Mouse (Mus musculus) left cerebral cortex, adult 8-10 months (tissue): ENCODE data around the gene Rpl7l1. TPM values are rescaled to one million over a fixed set of nuclear protein-coding genes. Genes with fewer than 3 reads are reported as not detected.

Experiments used
- DNase-seq, 2 experiments: peaks; one replicate each; pipeline ENCODE4 v3.0.0; 2022; ENCODE audit warnings: low spot score in 2 of 2
- total RNA-seq, 4 experiments: library from RNA; stranded (reverse); gene quantifications; 2 replicates each; pipeline ENCODE4 v1.2.4; 2022

Gene Rpl7l1
- total RNA-seq, 4 experiments from 2014 or later: 39.0 to 54.3 (median 41.4) TPM

- no peak for DNase-seq
Measured at GRCm38 (mm10) chr17:46741305-46741704, 41.2 kb downstream of the Rpl7l1 start.

DNA sequence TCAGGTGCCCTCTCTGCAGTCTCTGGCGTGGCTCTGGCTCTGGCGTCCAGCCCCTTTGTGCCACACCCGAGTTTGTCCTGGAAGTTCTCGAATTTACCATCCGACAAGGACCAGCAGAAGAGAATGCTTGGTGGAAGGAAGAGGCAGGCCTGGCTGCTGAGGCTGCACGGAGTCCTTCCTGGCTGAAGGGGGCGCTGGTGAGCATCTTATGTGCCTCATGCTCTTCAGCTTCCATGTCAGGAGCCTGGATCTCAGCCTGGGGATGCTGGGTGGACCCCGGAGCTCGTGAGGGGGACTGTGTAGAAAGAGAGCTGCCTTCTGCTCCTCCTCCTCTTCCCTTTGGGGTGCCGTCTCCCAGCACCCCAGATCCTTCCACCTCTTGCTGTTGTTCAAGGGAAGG is 46.3 kb downstream of the Rpl7l1 start:
- DNase-seq: no peak

DNA sequence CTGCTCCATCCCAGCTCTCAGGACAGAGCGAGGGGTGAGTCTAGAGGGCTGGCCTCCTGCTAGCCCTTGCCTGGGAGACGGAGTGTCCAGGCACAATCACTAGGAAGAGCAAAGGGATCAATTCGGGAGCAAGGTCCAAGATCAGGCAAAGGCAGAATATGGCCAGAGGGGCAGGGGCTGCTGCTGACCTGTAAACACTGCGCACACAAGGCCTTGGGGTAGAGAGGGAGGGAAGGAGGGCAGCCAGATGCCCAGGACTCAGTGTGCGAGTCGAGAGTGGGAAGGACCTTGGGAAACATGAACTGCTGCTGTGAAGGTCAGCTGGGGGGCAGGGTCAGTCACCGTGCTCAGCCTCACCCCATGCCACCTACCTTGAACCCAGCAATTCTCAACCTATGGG is 47.2 kb downstream of the Rpl7l1 start:
- DNase-seq: no peak

GRCm38 (mm10) chr17:46734055-46734454 is 48.4 kb downstream of the Rpl7l1 start:
- DNase-seq: no peak

DNA sequence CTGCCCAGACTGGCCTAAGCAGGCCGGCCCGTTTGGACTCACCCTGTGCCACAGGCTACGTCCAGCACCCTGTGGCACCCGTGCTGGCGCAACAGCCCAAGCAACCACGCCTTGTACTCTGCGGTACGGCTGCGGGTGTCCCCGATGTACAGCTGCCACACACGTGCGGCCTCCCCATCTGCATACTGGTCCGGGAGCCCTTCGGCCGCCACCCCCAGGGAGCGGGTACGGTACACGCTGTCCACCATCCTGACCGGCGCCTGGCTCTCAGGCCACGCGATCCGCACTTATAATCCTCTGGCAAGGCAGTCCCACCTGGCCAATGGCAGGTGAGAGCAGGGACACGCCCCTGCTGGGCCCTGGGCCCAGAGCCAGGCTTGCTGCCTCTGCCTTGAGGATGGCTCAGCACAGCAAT is 53.6 kb downstream of the Rpl7l1 start, which contains the start of gene Gnmt:
Gene Gnmt, minus strand, starts transcription at position 265 of the 415 bp plus-strand sequence.
- no peak for DNase-seq

DNA sequence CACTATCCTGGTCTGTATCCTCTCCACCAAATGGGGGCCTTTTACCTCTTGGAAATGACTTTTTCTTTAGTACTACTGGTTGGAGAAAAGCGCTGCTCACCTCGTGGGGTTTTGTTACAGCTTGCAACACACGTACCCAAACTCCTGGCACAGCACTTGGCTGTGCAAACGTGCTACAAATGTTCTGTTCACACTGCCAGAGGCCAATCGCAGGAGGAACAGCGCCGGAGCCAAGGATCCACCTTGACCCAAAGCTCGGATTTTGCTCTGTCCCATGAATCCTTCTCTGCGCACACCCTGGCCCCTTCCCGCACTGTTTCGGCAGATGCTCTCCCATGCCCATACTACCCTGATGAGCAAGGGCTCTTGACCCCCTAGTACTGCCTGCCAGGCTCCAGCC is 54.0 kb downstream of the Rpl7l1 start:
- DNase-seq: no peak

DNA sequence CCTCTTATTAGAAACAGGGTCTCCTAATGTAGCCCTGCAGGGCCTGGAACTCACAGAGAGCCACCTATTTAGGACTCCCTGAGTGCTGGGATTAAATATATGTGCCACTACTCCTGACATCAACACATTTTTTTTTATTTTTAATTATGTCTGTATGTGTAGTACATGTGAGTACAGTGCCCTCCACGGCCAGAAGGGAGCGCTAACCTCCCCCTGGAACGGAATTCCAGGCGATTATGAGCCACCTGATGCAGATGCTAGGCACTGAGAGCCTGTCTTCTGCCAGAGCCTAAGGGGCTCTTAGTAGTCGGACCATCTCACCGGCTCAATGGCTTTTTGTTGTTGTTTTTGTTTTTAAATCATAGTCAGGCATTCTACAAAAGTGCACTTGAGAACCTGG is 54.5 kb downstream of the Rpl7l1 start:
- no peak for DNase-seq

DNA sequence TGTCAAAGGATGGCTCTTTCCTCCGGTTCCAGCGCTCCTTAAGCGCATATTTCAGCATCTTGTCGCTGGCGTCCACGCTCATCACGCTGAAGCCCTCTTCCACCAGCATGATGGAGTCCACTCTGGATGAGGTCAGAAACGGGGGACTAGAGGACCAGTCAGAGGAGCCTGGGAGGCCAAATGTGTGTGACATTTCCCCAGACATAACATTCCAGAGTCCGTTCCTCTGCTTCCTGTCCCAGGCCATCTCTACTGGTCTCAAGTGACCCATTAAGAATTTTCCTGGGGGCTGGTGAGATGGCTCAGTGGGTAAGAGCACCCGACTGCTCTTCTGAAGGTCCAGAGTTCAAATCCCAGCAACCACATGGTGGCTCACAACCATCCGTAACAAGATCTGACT is 55.2 kb downstream of the Rpl7l1 start:
- no peak for DNase-seq

GRCm38 (mm10) chr17:46725731-46726645 is 56.5 kb downstream of the Rpl7l1 start:
- no peak for DNase-seq

DNA sequence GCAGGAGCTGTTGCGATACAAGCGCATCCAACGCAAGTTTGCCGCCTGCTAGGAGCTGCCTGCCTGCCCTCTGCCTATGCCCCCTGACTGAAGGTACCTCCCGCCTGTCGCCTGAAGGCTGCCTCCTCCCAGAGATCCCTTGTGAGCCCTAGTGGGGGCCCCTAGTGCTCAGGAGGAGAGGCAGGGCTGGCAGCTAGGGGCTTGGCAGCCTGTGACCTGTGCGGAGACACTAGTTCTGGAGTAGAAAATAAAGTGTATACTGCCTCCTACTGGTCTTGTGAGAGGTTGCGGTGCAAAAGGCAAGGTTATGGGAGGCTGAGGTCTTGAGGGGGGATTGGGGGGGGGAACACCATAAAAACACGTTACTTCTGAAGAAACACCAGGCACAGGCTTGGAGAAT is 57.2 kb downstream of the Rpl7l1 start:
- DNase-seq: no peak

DNA sequence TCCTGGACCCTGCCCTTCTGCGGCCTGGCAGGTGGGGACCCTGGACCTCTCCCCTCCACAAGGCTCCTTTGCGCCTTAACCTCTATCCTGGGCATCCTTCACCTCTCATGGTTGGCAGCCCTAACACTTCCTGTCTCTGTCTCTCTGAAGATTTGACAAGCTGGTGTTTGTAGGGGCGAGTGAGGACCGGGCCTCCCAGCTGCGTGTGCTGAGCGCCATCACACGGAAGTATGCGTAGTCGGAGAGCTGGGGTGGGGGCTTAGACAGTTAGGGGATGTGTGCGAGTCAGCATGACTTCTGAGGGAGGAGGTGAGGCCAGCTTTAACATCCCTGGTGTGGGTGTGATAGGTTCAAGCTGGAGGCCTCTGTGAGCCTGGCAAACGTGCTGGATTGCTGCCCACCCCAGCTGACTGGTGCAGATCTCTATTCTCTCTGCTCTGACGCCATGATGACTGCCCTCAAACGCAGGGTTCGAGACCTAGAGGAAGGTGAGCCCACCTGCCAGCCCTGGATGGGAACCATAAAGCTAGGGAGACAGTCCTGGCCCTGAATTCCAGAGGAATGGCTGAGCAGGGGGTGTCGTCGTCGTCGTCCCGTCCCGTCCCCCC is 57.9 kb downstream of the Rpl7l1 start:
- DNase-seq: no peak

Other genes starting within 250 kb of the Rpl7l1 start
- 10 to 100 TPM; 62.1 to 68.2 (median 66.4) TPM for gene Cul9, start 236.3 kb downstream of the Rpl7l1 start, total RNA-seq
- gene Srf, start 226.5 kb downstream of the Rpl7l1 start, total RNA-seq: 10 to 100 TPM; 57.3 to 61.0 (median 60.6) TPM
- gene Ptk7, start 153.2 kb downstream of the Rpl7l1 start, total RNA-seq: 10 to 100 TPM; 11.2 to 12.9 (median 11.8) TPM
- gene Klc4, start 136.7 kb downstream of the Rpl7l1 start, total RNA-seq: 10 to 100 TPM; 20.8 to 23.4 (median 22.5) TPM
- 10 to 100 TPM; 54.2 to 66.0 (median 59.1) TPM for gene Mrpl2, start 136.4 kb downstream of the Rpl7l1 start, total RNA-seq
- gene Cul7, start 132.3 kb downstream of the Rpl7l1 start, total RNA-seq: 10 to 100 TPM; 28.0 to 33.6 (median 32.5) TPM
- 10 to 100 TPM; 16.6 to 19.3 (median 17.9) TPM for gene Rrp36, start 108.3 kb downstream of the Rpl7l1 start, total RNA-seq
- gene Mea1, start 103.9 kb downstream of the Rpl7l1 start, total RNA-seq: 100 to 1,000 TPM; 108 to 117 (median 113) TPM
- 100 to 1,000 TPM; 175 to 193 (median 189) TPM for gene Klhdc3, start 101.8 kb downstream of the Rpl7l1 start, total RNA-seq
- 10 to 100 TPM; 90.0 to 95.9 (median 92.0) TPM for gene Ppp2r5d, start 77.6 kb downstream of the Rpl7l1 start, total RNA-seq
- 10 to 100 TPM; 43.0 to 46.5 (median 45.4) TPM for gene Pex6, start 71.2 kb downstream of the Rpl7l1 start, total RNA-seq
- gene Gnmt, start 53.5 kb downstream of the Rpl7l1 start, total RNA-seq: under 1 TPM in 3 of 4 experiments, not detected in 1; 0.43 to 0.74 (median 0.63) TPM
- 10 to 100 TPM; 66.8 to 75.9 (median 71.0) TPM for gene Cnpy3, start 30.5 kb downstream of the Rpl7l1 start, total RNA-seq
- gene Ptcra, start 19.0 kb downstream of the Rpl7l1 start, total RNA-seq: under 1 TPM in 2 of 4 experiments, not detected in 2; 0.28 to 0.46 TPM
- gene 2310039H08Rik, start 10.0 kb downstream of the Rpl7l1 start, total RNA-seq: 1 to 10 TPM; 6.4 to 6.9 (median 6.7) TPM
- gene Bicral, start 75.8 kb upstream of the Rpl7l1 start, total RNA-seq: 10 to 100 TPM; 54.4 to 63.1 (median 59.4) TPM
- gene Tbcc, start 108.0 kb upstream of the Rpl7l1 start, total RNA-seq: 10 to 100 TPM; 26.1 to 38.4 (median 32.5) TPM
- under 1 TPM in 1 of 4 experiments, not detected in 3; 0.13 TPM for gene Prph2, start 127.8 kb upstream of the Rpl7l1 start, total RNA-seq
- 10 to 100 TPM; 52.1 to 58.3 (median 57.0) TPM for gene Ubr2, start 227.9 kb upstream of the Rpl7l1 start, total RNA-seq